ENCODE assay signal across 8 mouse cellular contexts in the genomic region with DNA sequence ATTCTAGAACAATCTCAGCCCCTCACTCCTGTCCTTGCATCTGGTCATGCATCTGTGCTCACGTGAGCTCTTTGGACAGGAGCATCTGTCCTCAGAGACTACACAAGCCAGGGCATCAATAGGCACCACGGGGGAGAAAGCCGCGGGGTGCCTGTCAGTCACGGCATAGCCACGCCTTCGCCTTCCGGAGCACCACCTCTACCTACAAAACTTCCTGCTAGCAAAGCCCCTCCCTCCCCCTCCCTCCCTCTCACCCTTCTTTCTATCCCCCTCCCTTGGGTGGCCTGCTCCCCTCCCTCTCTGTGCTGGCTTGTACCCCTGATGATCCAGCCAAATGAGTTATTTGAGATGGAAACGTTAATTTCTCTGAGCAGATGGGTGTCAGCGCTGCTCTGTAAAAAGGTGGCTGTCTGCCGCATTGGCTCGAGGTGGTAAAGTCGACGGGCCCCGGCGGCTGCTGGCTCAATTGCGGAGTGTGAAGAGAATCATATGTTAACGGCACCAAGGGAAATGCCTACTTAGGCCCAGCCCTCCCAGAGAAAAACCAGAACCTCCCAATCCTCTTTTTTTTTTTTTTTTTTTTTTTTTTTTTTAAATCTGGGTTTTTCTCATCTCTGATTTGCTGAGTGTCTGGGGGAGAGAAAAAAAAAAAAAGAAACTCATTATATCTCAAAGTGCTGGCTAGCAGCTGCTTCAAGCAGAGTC.
DNase-seq lines count a peak whose midpoint lies in the region; ATAC-seq and TF ChIP-seq lines count a peak whose summit lies in the region.

No protein-coding gene starts in this region.

- no peak overlapping the region for H3K27ac ChIP-seq in gastrocnemius, adult 2 months
- H3K27ac ChIP-seq in heart, adult 2 months, result no peak overlapping the region
- H3K27ac ChIP-seq in kidney, embryonic 14.5 days (ENCODE audit: low read depth, low read length), result no peak overlapping the region
- no peak overlapping the region for H3K27ac ChIP-seq in liver, embryonic 13.5 days
- peak overlapping the region; percentile 14 for H3K27ac ChIP-seq in neural tube, embryonic 13.5 days (replicated peaks)

- no peak for TF ChIP-seq POLR2A in heart, adult 2 months (IDR thresholded peaks at IDR 0.05; ENCODE audit: insufficient read depth, low read depth, low read length)

- no peaks in the 10 kb centered on the region for H3K79me2 ChIP-seq in heart, adult 2 months (replicated peaks; ENCODE audit: control insufficient read depth, insufficient read depth, low read length)

- no peaks in the 10 kb centered on the region for H3K36me3 ChIP-seq in heart, adult 2 months (ENCODE audit: control insufficient read depth, insufficient read depth, low read length)
- H3K36me3 ChIP-seq in kidney, embryonic 14.5 days (ENCODE audit: control insufficient read depth, insufficient read depth, low read length), result no peaks in the 10 kb centered on the region
- H3K36me3 ChIP-seq in liver, embryonic 13.5 days, result no peaks in the 10 kb centered on the region
- H3K36me3 ChIP-seq in neural tube, embryonic 13.5 days, result no peaks in the 10 kb centered on the region

- ATAC-seq in kidney, embryonic 14.5 days (ENCODE audit: low FRiP score, low TSS enrichment), result 0 out of 2 replicates have a peak, but pooled peaks have one; percentile 17
- peak; percentile 47; the same call in 1 of the 2 replicates for ATAC-seq in liver, embryonic 13.5 days (ENCODE audit: low read depth)
- peak; percentile 40 for ATAC-seq in neural tube, embryonic 13.5 days (ENCODE audit: low read depth)

- H3K27me3 ChIP-seq in heart, adult 2 months (ENCODE audit: control insufficient read depth, insufficient read depth, low read length), result no peaks in the 10 kb centered on the region
- peaks cover 8% of the 10 kb centered on the region; the same call in 1 of the 2 replicates for H3K27me3 ChIP-seq in kidney, embryonic 14.5 days (ENCODE audit: control insufficient read depth, insufficient read depth, low read length)
- peaks cover 71% of the 10 kb centered on the region for H3K27me3 ChIP-seq in liver, embryonic 13.5 days
- 0 out of 2 replicates have a peak, but pooled peaks cover 4% of the 10 kb centered on the region for H3K27me3 ChIP-seq in neural tube, embryonic 13.5 days

- H3K4me1 ChIP-seq in heart, adult 2 months (ENCODE audit: control insufficient read depth, insufficient read depth, low read length), result peaks cover 5% of the 10 kb centered on the region
- peaks cover 10% of the 10 kb centered on the region for H3K4me1 ChIP-seq in kidney, embryonic 14.5 days (ENCODE audit: control insufficient read depth, insufficient read depth, low read length)
- peaks cover 10% of the 10 kb centered on the region for H3K4me1 ChIP-seq in liver, embryonic 13.5 days (replicated peaks)
- H3K4me1 ChIP-seq in neural tube, embryonic 13.5 days (replicated peaks), result peaks cover 43% of the 10 kb centered on the region

- TF ChIP-seq EP300 in heart, adult 2 months (IDR thresholded peaks at IDR 0.05; ENCODE audit: insufficient read depth, low read depth, low read length), result no peak

- 3% methylated on average over 18 of the region's 18 CpGs for WGBS in heart, adult 2 months
- under 1% methylated on average over 18 of the region's 18 CpGs for WGBS in kidney, embryonic 14.5 days
- 2% methylated on average over 18 of the region's 18 CpGs for WGBS in liver, embryonic 13.5 days (ENCODE audit: insufficient replicate concordance)
- under 1% methylated on average over 18 of the region's 18 CpGs for WGBS in neural tube, embryonic 13.5 days

- 0 out of 2 replicates have a peak overlapping the region, but pooled peaks have one; percentile 1 for H3K9ac ChIP-seq in heart, adult 2 months (ENCODE audit: low read depth, low read length)
- H3K9ac ChIP-seq in kidney, embryonic 14.5 days (ENCODE audit: low read depth, low read length), result no peak overlapping the region
- H3K9ac ChIP-seq in liver, embryonic 13.5 days, result no peak overlapping the region
- peak overlapping the region; percentile 58 for H3K9ac ChIP-seq in neural tube, embryonic 13.5 days

- H3K4me2 ChIP-seq in kidney, embryonic 14.5 days (replicated peaks; ENCODE audit: low read depth, low read length), result peak overlapping the region; percentile 41
- H3K4me2 ChIP-seq in liver, embryonic 13.5 days, result peak overlapping the region; percentile 46
- peak overlapping the region; percentile 48 for H3K4me2 ChIP-seq in neural tube, embryonic 13.5 days

- no peak for DNase-seq in gastrocnemius, adult 2 months
- DNase-seq in gastrocnemius, postnatal 36 days, result no peak
- DNase-seq in cerebellum, postnatal 25 days, result peak; percentile 55 to 71
- DNase-seq in heart, adult 2 months, result peak; percentile 58 to 61
- no peak for DNase-seq in liver, embryonic 13.5 days
- DNase-seq in yolk sac, embryonic 10.5 days (ENCODE audit: low spot score), result peak; percentile 40

- H3K9me3 ChIP-seq in kidney, embryonic 14.5 days (ENCODE audit: control insufficient read depth, low read length), result no peaks in the 10 kb centered on the region
- no peaks in the 10 kb centered on the region for H3K9me3 ChIP-seq in liver, embryonic 13.5 days (replicated peaks)
- H3K9me3 ChIP-seq in neural tube, embryonic 13.5 days, result no peaks in the 10 kb centered on the region

- peak overlapping the region; percentile 52 for H3K4me3 ChIP-seq in gastrocnemius, adult 2 months
- no peak overlapping the region for H3K4me3 ChIP-seq in heart, adult 2 months
- H3K4me3 ChIP-seq in kidney, embryonic 14.5 days (ENCODE audit: low read length), result peak overlapping the region; percentile 25
- 0 out of 2 replicates have a peak overlapping the region, but pooled peaks have one; percentile 22 for H3K4me3 ChIP-seq in liver, embryonic 13.5 days (replicated peaks)
- H3K4me3 ChIP-seq in neural tube, embryonic 13.5 days, result peak overlapping the region; percentile 22

- TF ChIP-seq CTCF in gastrocnemius, adult 2 months (IDR thresholded peaks at IDR 0.05), result no peak
- TF ChIP-seq CTCF in heart, adult 2 months (IDR thresholded peaks at IDR 0.05), result no peak

- intact Hi-C loops in gastrocnemius, adult 2 months (cut with DNase I), result loop anchor here (5.0 kb wide), 1 partner anchor 60 kb away; no protein-coding TSS in a partner anchor
- intact Hi-C loops in gastrocnemius, postnatal 36 days (cut with DNase I), result loop anchor here (5.0 kb wide), 2 partner anchors 55 to 420 kb away; no protein-coding TSS in a partner anchor
- intact Hi-C loops in heart, adult 2 months (cut with DNase I), result loop anchor here (1.0 kb wide), 1 partner anchor 324 kb away; no protein-coding TSS in a partner anchor

Comparison
In these comparisons a context has a peak if more than half of its experiments do, and no peak if none do; other contexts are left out.
1. DNase-seq: peak in cerebellum, postnatal 25 days (2 of 2), heart, adult 2 months (2 of 2) and yolk sac, embryonic 10.5 days (single experiment); none in gastrocnemius, adult 2 months (single experiment), gastrocnemius, postnatal 36 days (0 of 2) and liver, embryonic 13.5 days (single experiment).
2. H3K9ac ChIP-seq: peak in heart, adult 2 months (single experiment) and neural tube, embryonic 13.5 days (single experiment); none in kidney, embryonic 14.5 days (single experiment) and liver, embryonic 13.5 days (single experiment).
3. Peak in every context shown above with its lines, with median percentiles within 50 percentile points of each other: ATAC-seq and H3K4me2 ChIP-seq.